Mouse (Mus musculus) leukemia stem cell, adult 10-12 weeks (primary cell): ENCODE data around the gene Itln1. TPM values are rescaled to one million over a fixed set of nuclear protein-coding genes. Genes with fewer than 3 reads are reported as not detected.

Source experiments
- polyA plus RNA-seq: library from polyadenylated mRNA; stranded (reverse); fragments of >175 nt; gene quantifications from 2 replicates; pipeline ENCODE4 v1.2.3, GENCODE M21; 2012; ENCODE audit warnings: low replicate concordance

The Itln1 gene
- not detected in 2 replicates for polyA plus RNA-seq

DNA sequence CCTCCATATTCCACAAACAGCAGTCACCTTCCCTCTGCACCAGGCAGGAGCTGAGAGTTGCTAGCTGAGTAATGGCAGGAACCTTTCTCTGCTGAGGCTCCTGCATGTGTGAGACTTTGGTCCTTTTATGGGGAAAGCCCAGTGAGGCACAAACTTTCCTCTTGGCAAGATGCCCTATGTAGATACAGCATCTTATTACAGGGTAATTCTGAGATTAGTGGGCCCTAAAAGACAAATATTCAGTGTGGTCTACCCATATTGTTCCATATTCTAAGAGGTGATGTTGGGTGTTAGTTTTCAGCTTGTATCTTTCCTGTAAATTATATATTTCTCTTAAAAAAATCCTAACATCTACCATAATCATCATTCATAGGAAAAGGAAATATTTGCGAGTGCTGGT, at the start of gene Itln1:
Gene Itln1 (minus strand): TSS at position 101 of the 400 bp plus-strand sequence.

DNA sequence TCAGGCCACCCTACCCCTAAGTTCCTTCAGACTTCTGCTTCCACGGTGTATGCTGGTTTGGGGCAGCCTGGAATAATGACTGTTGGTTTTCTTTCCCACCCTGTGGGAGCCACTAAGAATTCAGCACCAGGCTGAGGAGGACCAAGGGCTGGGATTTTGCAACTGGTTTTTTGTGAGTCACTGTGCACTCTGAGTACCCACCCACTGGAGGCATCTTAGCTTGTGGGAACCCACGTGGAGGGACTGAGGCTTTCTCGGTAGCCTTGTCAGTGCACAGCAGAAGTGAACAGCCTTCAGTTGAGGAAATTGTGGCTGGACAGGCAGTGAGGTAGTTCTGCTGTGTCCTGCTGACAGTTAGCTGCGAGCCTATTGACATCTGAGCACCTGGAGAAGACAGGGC, 23.8 kb upstream of the Itln1 start, which contains the start of gene Cd244a:
Gene Cd244a (plus strand): TSS at position 296 of the 400 bp plus-strand sequence.

DNA sequence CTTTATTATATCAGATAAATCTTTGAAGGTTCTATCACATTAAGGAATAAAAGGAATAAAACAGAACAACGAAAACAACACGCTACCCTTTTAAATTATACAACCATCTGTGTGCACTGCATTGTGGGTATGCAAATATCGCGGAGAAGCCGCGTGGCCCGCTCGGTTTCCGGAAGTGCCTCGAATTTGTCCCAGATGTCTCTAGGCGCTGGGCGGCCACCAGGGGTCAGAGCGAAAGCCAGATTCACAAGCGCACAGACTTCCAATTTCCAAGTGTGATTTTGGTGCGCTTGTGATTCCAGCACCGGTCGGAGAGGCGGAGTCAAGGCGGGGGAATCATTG, 31.9 kb downstream of the Itln1 start, which contains the start of gene Alyref2:
Gene Alyref2 (plus strand): TSS at position 229 of the 342 bp plus-strand sequence.

Other genes with a start within 250 kb of the Itln1 start
- gene Usp21, start 247.3 kb downstream of the Itln1 start, polyA plus RNA-seq: 127 and 157 TPM in 2 replicates
- 14.2 and 23.6 TPM in 2 replicates for gene Ufc1, start 240.3 kb downstream of the Itln1 start, polyA plus RNA-seq
- gene Dedd, start 206.1 kb downstream of the Itln1 start, polyA plus RNA-seq: 5.3 and 15.7 TPM in 2 replicates
- gene Nit1, start 189.6 kb downstream of the Itln1 start, polyA plus RNA-seq: 4.9 and 11.5 TPM in 2 replicates
- 5.4 and 7.4 TPM in 2 replicates for gene Pfdn2, start 189.6 kb downstream of the Itln1 start, polyA plus RNA-seq
- 0.22 and 0.81 TPM in 2 replicates for gene Klhdc9, start 174.5 kb downstream of the Itln1 start, polyA plus RNA-seq
- 0.87 and 1.1 TPM in 2 replicates for gene Nectin4, start 165.2 kb downstream of the Itln1 start, polyA plus RNA-seq
- gene Arhgap30, start 146.3 kb downstream of the Itln1 start, polyA plus RNA-seq: 30.2 and 30.6 TPM in 2 replicates
- 16.5 and 28.1 TPM in 2 replicates for gene Usf1, start 124.0 kb downstream of the Itln1 start, polyA plus RNA-seq
- gene Tstd1, start 116.4 kb downstream of the Itln1 start, polyA plus RNA-seq: not detected in 2 replicates
- gene F11r, start 97.8 kb downstream of the Itln1 start, polyA plus RNA-seq: 0.45 and 8.3 TPM in 2 replicates
- 5.6 and 7.1 TPM in 2 replicates for gene Alyref2, start 31.8 kb downstream of the Itln1 start, polyA plus RNA-seq
- gene Cd244a, start 23.9 kb upstream of the Itln1 start, polyA plus RNA-seq: 0.30 TPM in 1 of 2 replicates, not detected in the other
- 1.4 and 2.4 TPM in 2 replicates for gene Ly9, start 72.1 kb upstream of the Itln1 start, polyA plus RNA-seq
- 0.35 and 0.47 TPM in 2 replicates for gene Slamf7, start 117.7 kb upstream of the Itln1 start, polyA plus RNA-seq
- gene Cd48, start 146.7 kb upstream of the Itln1 start, polyA plus RNA-seq: 0.25 and 1.9 TPM in 2 replicates
- 0.30 and 1.2 TPM in 2 replicates for gene Slamf1, start 231.8 kb upstream of the Itln1 start, polyA plus RNA-seq